Mouse (Mus musculus) effector memory CD4-positive, alpha-beta T cell, adult 7 months (primary cell): ENCODE measurements around the gene Eif4g2. TPM values are rescaled to one million over a fixed set of nuclear protein-coding genes. Genes with fewer than 3 reads are reported as not detected.

ENCODE experiments used
- polyA plus RNA-seq: library from polyadenylated mRNA; unstranded; fragments of 100-300 nt; shearing (Covaris generic); gene quantifications from one replicate; pipeline ENCODE4 v1.2.1, GENCODE M21; 2017

The Eif4g2 gene
- polyA plus RNA-seq = 914 TPM

DNA sequence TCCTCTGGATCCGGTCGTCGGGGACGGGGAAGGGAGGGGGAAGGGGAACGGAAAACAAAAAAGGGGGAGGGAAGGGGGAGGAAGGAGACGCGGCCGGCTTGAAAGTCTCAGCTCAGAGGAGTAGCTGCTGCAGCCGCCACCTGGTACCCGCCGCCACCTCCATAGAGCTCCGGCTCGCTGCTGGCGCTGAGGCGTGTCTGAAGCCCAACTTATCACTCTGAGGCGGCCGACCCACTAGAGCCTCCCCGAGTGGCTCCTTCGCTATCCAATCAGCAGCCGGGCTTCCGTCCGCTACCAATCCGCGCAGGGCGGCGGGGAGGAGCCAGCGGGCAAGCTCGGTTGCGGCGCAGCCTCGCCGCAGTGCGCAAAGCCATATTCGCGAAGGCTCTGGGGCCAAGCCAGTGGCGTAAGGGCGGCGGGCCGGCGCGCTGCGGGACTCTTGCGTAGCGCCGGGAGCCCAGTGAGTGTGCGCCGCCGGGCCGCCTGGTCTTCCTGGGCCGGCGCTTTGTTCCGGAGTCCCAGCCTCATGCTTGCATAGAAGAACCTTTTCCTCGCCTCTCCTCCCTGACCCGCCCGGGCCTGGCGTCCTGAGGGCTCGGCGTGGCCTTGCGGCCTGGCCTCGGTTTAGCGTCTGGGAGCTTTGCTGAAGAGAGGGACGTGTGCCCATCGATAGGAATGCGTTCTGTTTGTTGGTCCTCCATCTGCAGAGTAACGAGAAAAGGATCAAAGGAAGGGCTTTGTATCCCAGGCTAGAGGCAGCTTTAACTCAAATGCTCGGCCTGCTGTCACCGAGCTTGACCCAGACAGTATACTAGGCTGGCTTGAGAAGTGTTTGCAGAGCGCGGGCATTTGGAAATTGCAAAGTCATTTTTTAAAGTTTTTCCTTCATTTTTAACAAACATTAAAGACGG, at the start of gene Eif4g2:
TSS of gene Eif4g2 (minus strand) at position 209 of the 911 bp plus-strand sequence.

DNA sequence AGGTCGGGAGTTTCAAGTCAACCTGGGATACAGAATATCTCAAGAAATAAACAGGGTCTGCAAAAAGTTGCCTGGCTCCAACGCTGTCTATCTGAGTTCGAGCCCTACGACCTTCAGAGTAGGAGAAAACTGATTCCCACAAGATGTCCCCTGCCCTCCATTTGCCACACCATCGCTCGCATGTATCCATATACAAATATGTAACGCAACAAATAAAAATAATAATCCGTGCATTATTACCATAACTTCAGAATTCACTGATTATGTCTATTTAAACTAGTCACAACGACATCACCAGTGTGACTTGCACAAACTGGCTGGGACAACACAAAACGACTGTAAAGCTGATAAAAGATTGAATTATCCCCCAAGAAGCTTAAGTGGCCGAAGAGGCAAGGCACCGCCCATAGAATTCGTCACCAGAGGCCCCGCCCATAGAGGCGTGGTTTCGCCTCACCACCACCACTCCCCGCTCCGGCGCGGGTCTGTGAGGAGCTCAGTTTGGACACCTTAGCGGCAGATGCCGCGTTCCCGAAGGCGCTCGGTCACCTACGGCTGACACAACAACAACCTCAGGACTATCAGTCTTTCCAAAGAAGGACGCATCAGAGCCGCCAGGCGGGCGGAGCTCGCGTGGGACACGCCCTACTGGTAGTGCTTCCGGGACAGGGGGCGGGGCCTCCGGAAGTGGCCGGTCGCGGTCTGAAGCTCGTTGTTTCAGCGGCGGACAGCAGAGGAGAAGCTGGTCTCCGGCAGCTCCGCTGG, 54.4 kb downstream of the Eif4g2 start, which contains the start of gene Ctr9:
TSS of gene Ctr9 (plus strand) at position 671 of the 765 bp plus-strand sequence.

Other genes with a start within 250 kb of the Eif4g2 start
- gene Rnf141, start 238.6 kb downstream of the Eif4g2 start, polyA plus RNA-seq = 13.0 TPM
- gene Lyve1, start 219.8 kb downstream of the Eif4g2 start, polyA plus RNA-seq = not detected
- 3.1 TPM for gene Mrvi1, start 100.6 kb downstream of the Eif4g2 start, polyA plus RNA-seq
- gene Ctr9, start 54.1 kb downstream of the Eif4g2 start, polyA plus RNA-seq = 39.3 TPM